Mouse (Mus musculus) midbrain, postnatal 0 days (tissue): ENCODE results near the gene Tmem159. TPM values are rescaled to one million over a fixed set of nuclear protein-coding genes. Genes with fewer than 3 reads are reported as not detected.

Experiments
- ATAC-seq: fragments of 200-750 bp; cut with Nextera tagmentation; 2 replicates; pipeline ENCODE4 v1.8.0; 2017; ENCODE audit warnings: moderate number of reproducible peaks, mild to moderate bottlenecking, moderate TSS enrichment, moderate library complexity; ENCODE audit not compliant: low FRiP score
- DNase-seq: peaks from one replicate; pipeline ENCODE4 v3.0.0-alpha.2; 2015; ENCODE audit warnings: low spot score
- H3K27ac ChIP-seq: fragments of 300-500 bp; sonication (generic); 2 replicates; pipeline ENCODE4 v1.5.1; 2014; ENCODE audit warnings: low read depth, mild to moderate bottlenecking, low read length, mixed read lengths
- H3K27me3 ChIP-seq: fragments of 300-500 bp; sonication (generic); 2 replicates; pipeline ENCODE4 v1.6.1; 2014; ENCODE audit warnings: low read length, control low read depth, mixed read lengths; ENCODE audit not compliant: insufficient read depth
- H3K36me3 ChIP-seq: fragments of 300-500 bp; sonication (generic); 2 replicates; pipeline ENCODE4 v1.6.1; 2014; ENCODE audit warnings: low read length, control low read depth, mixed read lengths; ENCODE audit not compliant: insufficient read depth
- H3K4me1 ChIP-seq: fragments of 300-500 bp; sonication (generic); 2 replicates; pipeline ENCODE4 v1.6.1; 2014; ENCODE audit warnings: mild to moderate bottlenecking, control low read depth, antibody characterized with exemption, low read length, mixed read lengths; ENCODE audit not compliant: insufficient read depth
- H3K4me2 ChIP-seq: fragments of 300-500 bp; sonication (generic); 2 replicates; pipeline ENCODE4 v1.6.1; 2014; ENCODE audit warnings: low read depth, mild to moderate bottlenecking, low read length, mixed read lengths; ENCODE audit not compliant: poor library complexity, severe bottlenecking
- H3K4me3 ChIP-seq: fragments of 300-500 bp; sonication (generic); 2 replicates; pipeline ENCODE4 v1.5.1; 2014; ENCODE audit warnings: low read depth, mild to moderate bottlenecking, low read length, moderate library complexity
- H3K9ac ChIP-seq: fragments of 300-500 bp; sonication (generic); replicated peaks from 2 replicates; pipeline ENCODE4 v1.6.1; 2014; ENCODE audit warnings: mild to moderate bottlenecking, low read length, moderate library complexity, mixed read lengths; ENCODE audit not compliant: poor library complexity, severe bottlenecking
- H3K9me3 ChIP-seq: fragments of 300-500 bp; sonication (generic); 2 replicates; pipeline ENCODE4 v1.6.1; 2016; ENCODE audit warnings: low read length, control low read depth
- CTCF ChIP-seq: IDR thresholded peaks from 2 replicates; pipeline ENCODE4 v1.5.1; 2016; ENCODE audit warnings: antibody characterized with exemption, mild to moderate bottlenecking
- WGBS: fragments of 180-500 bp; shearing (Covaris S2); extraction: QIAGEN DNeasy Blood & Tissue Kit; methylation state at CpG from one replicate; pipeline ENCODE4 v1.1.7; 2014; 5-methylcytosine and 5-hydroxymethylcytosine counted together
- polyA plus RNA-seq: library from polyadenylated mRNA; unstranded; fragments of >200 nt; fragmentation: Nextera tagmentation; extraction: Ambion mirVana; gene quantifications from 2 replicates; pipeline ENCODE4 v1.2.1, GENCODE M21; 2015
- total RNA-seq: library from RNA; depleted of rRNA; stranded (reverse); fragments of >200 nt; gene quantifications from 2 replicates; pipeline ENCODE4 v1.2.3, GENCODE M21; 2014

Tmem159 gene
- total and polyA plus RNA-seq, 2 experiments from 2014 or later, result 15.2 to 17.6 TPM

DNA sequence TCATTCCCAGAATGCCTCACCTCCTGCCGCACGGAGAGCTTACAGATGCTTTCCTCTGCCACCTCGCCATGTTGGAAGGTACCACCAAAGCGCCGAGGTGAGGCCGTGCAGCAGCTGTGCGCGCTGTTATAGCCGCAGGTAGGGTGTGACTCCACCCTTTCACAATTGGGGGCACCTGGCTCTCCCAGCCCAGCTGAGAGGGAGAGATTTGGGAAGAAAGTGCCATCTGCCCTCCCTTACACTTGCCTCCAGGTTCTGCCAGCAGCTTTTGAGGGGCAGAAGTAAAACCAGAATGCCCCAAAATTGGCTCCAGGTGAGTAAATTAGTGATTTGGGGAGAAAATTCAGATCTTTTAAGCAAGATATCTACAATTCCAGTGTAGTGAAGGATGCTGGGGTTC is 43.0 kb downstream of the Tmem159 start, which contains the start of gene Zp2:
Gene Zp2, minus strand, starts transcription at position 101 of the 400 bp plus-strand sequence.
- H3K9me3 ChIP-seq, result no peaks in the 10 kb centered on the region
- no peaks in the 10 kb centered on the region for H3K36me3 ChIP-seq
- H3K9ac ChIP-seq, result no peak within 1 kb of the TSS
- ATAC-seq (no peak), DNase-seq (no peak)
- no peak within 1 kb of the TSS for H3K4me2 ChIP-seq
- TF ChIP-seq CTCF, result no peak
- H3K27me3 ChIP-seq, result no peaks in the 10 kb centered on the region
- no peak within 1 kb of the TSS for H3K27ac ChIP-seq
- no peaks in the 10 kb centered on the region for H3K4me1 ChIP-seq
- H3K4me3 ChIP-seq, result no peak within 1 kb of the TSS
- 88% methylated on average over 9 of the region's 9 CpGs for WGBS

- Histone ChIP-seq H3K4me1 (no peaks in the 10 kb centered on the region), H3K4me2 (no peak overlapping the region), H3K9ac (no peak overlapping the region), H3K9me3 (no peaks in the 10 kb centered on the region), H3K27ac (no peak overlapping the region), H3K4me3 (no peak overlapping the region), H3K36me3 (no peaks in the 10 kb centered on the region), H3K27me3 (no peaks in the 10 kb centered on the region)
- TF ChIP-seq CTCF, result no peak
- 25% methylated on average over 3 of the region's 3 CpGs for WGBS
- ATAC-seq, result no peak
- DNase-seq, result no peak
Measured at GRCm38 (mm10) chr7:120150257-120150656, 48.1 kb downstream of the Tmem159 start.

DNA sequence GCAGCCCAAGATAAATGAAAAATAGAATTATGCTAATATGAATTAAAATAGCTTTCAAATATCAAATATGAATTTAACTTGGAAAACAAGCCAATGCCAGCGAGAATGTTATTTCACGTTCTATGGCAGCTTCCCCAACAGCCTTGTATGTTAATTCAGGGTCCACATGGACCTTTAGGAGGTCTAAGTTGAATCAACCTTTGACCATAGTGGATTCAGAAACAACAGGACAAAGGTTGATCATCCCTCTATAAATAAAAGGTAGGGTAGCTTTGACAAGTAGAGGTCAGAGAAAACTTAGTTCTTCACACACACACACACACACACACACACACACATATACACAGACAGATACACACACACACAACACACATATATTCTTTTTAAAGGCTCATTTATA is 48.7 kb downstream of the Tmem159 start:
- ATAC-seq (no peak), DNase-seq (no peak)
- WGBS, result 86% methylated on average over 2 of the region's 2 CpGs
- no peak overlapping the region for H3K4me3 ChIP-seq
- no peaks in the 10 kb centered on the region for H3K9me3 ChIP-seq
- H3K27ac ChIP-seq, result no peak overlapping the region
- H3K9ac ChIP-seq, result no peak overlapping the region
- no peaks in the 10 kb centered on the region for H3K4me1 ChIP-seq
- TF ChIP-seq CTCF, result no peak
- no peaks in the 10 kb centered on the region for H3K36me3 ChIP-seq
- H3K27me3 ChIP-seq, result no peaks in the 10 kb centered on the region
- no peak overlapping the region for H3K4me2 ChIP-seq

GRCm38 (mm10) chr7:120156841-120157409 is 54.8 kb downstream of the Tmem159 start:
- 19% methylated on average over 2 of the region's 2 CpGs for WGBS
- H3K4me2 ChIP-seq, result no peak overlapping the region
- no peaks in the 10 kb centered on the region for H3K4me1 ChIP-seq
- ATAC-seq (no peak), DNase-seq (no peak)
- no peak overlapping the region for H3K27ac ChIP-seq
- H3K27me3 ChIP-seq, result no peaks in the 10 kb centered on the region
- TF ChIP-seq CTCF, result no peak
- H3K36me3 ChIP-seq, result no peaks in the 10 kb centered on the region
- H3K9ac ChIP-seq, result no peak overlapping the region
- H3K9me3 ChIP-seq, result no peaks in the 10 kb centered on the region
- no peak overlapping the region for H3K4me3 ChIP-seq

- TF ChIP-seq CTCF, result no peak
- Histone ChIP-seq H3K27me3 (no peaks in the 10 kb centered on the region), H3K36me3 (no peaks in the 10 kb centered on the region), H3K9me3 (no peaks in the 10 kb centered on the region), H3K4me2 (no peak overlapping the region), H3K4me3 (no peak overlapping the region), H3K9ac (no peak overlapping the region), H3K4me1 (no peaks in the 10 kb centered on the region), H3K27ac (no peak overlapping the region)
- 20% methylated on average over 5 of the region's 5 CpGs for WGBS
- ATAC-seq (no peak), DNase-seq (peak; percentile 15)
Measured at GRCm38 (mm10) chr7:120157575-120158061, 55.5 kb downstream of the Tmem159 start.

DNA sequence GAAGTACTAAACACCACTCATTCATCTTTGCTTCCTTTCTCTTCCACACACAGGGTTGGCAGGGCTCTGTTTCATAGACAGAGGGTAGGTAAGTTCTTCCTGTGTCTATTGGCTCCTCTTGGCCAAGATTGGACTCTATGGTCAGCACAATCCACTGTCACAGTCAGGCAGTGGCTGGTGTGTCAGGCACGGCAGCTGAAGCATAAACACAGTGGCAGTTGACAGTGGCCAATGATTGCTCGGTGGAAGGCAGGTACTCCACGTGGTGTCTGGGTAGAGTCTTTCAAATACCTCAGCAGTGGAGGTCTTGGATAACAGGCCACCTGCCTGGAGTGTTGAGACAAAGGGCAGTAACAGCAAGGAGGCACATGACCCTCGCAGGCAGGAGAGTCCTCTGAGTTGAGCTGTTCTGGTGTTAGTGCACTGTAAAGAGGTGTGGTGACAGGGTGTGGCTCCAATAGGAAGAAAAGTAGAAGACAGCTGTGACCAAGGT is 56.0 kb downstream of the Tmem159 start:
- TF ChIP-seq CTCF, result no peak
- Histone ChIP-seq H3K9me3 (no peaks in the 10 kb centered on the region), H3K4me1 (no peaks in the 10 kb centered on the region), H3K9ac (no peak overlapping the region), H3K36me3 (no peaks in the 10 kb centered on the region), H3K4me2 (no peak overlapping the region), H3K27ac (no peak overlapping the region), H3K27me3 (no peaks in the 10 kb centered on the region), H3K4me3 (no peak overlapping the region)
- no peak for ATAC-seq
- WGBS, result 20% methylated on average over 4 of the region's 4 CpGs
- DNase-seq, result no peak
